Mouse (Mus musculus): ENCODE data around the gene Cox19.

DNA sequence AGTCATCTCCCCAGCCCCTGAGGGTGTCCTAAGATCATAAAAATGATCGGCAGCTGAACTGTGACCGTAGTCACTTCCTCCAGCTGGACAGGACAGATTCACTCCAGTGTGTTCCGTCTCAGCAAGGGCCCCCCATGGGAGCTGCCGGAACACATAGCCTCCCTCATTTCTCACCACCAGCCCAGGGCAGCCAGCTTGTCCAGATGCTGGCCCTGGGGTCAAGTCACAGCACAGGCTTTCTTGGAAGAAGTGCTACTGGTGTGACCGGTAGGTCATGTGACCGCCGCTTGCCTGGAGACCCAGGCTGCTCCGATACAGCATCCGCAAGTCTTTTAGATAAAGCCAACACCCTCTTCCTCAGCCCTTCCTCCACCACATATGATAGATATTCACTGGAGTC, 37.7 kb downstream of the Cox19 start:
- TF ChIP-seq POLR2A (IDR thresholded peaks at IDR 0.05; ENCODE audit: extremely low read depth, insufficient read depth, low read length): no peak
- no peak for TF ChIP-seq CTCF (IDR thresholded peaks at IDR 0.05; ENCODE audit: extremely low read depth, insufficient read depth, low read length)
